Mouse (Mus musculus) E14TG2a.4 (cell line): ENCODE measurements at regions not wholly inside any gene's neighbourhood (a gene's known extent, or its start where the extent isn't known, plus 50 kb on each side); places are given as distances from the start of the nearest gene placed in this dataset.

ENCODE experiments used
- H3K27me3 ChIP-seq: 2 replicates; pipeline ENCODE4 v1.6.1; 2014; ENCODE audit warnings: low read length, control low read depth; ENCODE audit not compliant: insufficient read depth
- H3K36me3 ChIP-seq: 2 replicates; pipeline ENCODE4 v1.6.1; 2014; ENCODE audit warnings: low read length, control low read depth; ENCODE audit not compliant: insufficient read depth
- H3K4me1 ChIP-seq: replicated peaks from 2 replicates; pipeline ENCODE4 v1.6.1; 2014; ENCODE audit warnings: low read depth, low read length, control low read depth
- H3K4me3 ChIP-seq: replicated peaks from 2 replicates; pipeline ENCODE4 v1.5.1; 2014; ENCODE audit warnings: mild to moderate bottlenecking, low read length
- H3K9me3 ChIP-seq: 2 replicates; pipeline ENCODE4 v1.6.1; 2014; ENCODE audit warnings: low read length, control low read depth
- CTCF ChIP-seq: conservative IDR thresholded peaks from 2 replicates; pipeline ENCODE4 v1.5.1; 2014; ENCODE audit warnings: low read length
- NANOG ChIP-seq: IDR thresholded peaks from 2 replicates; pipeline ENCODE4 v1.6.1; 2014; ENCODE audit warnings: borderline replicate concordance, low read length, mixed read lengths
- POU5F1 ChIP-seq: IDR thresholded peaks from 2 replicates; pipeline ENCODE4 v1.6.1; 2014; ENCODE audit warnings: low read length, borderline replicate concordance

DNA sequence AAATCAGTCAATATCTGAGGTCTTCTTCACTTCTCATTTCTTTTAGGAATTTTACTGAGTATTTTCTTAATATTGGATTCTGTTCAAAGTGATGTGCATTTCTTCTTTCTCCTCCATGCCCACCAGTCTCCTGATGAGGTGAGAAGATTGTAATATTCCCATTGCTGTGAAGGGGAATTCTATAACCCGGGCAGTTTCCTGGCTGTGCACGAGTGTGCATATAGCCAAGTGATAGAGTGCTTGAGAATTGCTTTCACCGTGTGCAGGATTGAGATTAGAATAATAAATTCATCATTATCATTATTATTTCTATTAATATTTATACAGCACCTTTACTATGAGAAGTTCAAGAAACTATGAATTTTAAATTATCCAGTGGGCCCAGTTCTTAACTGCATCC, 671.9 kb upstream of the Gm38303 start:
- no peak overlapping the region for H3K4me3 ChIP-seq
- H3K4me1 ChIP-seq = no peaks in the 10 kb centered on the region
- no peaks in the 10 kb centered on the region for H3K9me3 ChIP-seq
- H3K36me3 ChIP-seq = no peaks in the 10 kb centered on the region
- TF ChIP-seq CTCF (no peak), NANOG (no peak), POU5F1 (no peak)
- no peaks in the 10 kb centered on the region for H3K27me3 ChIP-seq

DNA sequence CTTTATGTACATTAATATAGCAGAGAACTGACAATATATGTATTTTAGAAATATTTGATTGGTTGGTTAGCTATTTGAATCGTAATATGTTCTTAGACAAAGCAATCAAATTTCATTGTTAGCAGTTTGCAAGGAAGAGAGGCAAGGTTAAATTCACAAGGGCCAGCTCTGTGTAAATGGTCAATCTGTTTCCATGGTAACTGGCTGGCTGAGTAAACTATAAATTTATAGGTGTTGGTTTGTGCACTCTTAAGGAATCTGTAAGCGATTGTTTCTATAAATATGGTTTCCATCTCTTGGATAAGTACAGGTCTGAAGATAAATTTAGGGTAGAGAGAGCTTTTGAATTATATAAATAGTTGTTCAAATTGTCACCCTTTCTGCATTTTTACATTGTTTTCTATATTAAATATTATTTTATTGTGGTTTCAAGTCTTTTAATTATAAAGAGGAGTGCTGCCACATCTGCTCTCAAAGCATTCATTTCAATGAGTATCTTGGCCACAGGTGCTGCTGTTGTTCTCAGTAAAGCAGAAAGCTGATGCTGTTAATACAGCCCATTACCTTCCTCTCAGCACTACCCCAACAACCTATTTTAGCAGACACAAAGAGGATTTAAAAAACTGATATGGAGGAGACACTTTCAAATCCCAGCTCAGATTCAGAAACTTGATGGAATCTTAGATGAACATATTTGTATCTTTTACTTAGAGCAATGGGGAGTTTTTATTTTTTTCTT, 671.2 kb upstream of the Gm38303 start:
- no peaks in the 10 kb centered on the region for H3K27me3 ChIP-seq
- H3K9me3 ChIP-seq = no peaks in the 10 kb centered on the region
- H3K4me3 ChIP-seq = no peak overlapping the region
- no peaks in the 10 kb centered on the region for H3K36me3 ChIP-seq
- TF ChIP-seq POU5F1 (no peak), NANOG (no peak), CTCF (no peak)
- no peaks in the 10 kb centered on the region for H3K4me1 ChIP-seq

DNA sequence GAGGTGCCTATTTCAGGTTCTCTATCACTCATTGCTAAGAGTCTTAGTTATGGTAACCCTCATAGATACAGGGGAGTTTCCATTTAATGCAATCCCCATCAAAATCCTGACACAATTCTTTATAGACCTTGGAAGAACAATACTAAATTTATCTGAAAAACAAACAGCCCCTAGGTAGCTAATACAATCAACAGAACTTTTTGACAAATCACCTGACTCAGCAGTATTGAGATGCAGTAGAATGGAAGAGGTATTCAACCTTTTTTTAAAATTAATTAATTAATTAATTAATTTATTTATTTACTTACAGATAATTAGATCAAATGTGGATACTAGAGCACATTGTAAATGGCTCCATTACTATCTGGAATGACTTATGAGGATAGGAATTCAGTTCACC, 643.5 kb upstream of the Gm38303 start:
- Histone ChIP-seq H3K4me1 (no peaks in the 10 kb centered on the region), H3K9me3 (no peaks in the 10 kb centered on the region), H3K4me3 (no peak overlapping the region), H3K36me3 (no peaks in the 10 kb centered on the region), H3K27me3 (no peaks in the 10 kb centered on the region)
- TF ChIP-seq POU5F1 (no peak), NANOG (no peak), CTCF (no peak)

DNA sequence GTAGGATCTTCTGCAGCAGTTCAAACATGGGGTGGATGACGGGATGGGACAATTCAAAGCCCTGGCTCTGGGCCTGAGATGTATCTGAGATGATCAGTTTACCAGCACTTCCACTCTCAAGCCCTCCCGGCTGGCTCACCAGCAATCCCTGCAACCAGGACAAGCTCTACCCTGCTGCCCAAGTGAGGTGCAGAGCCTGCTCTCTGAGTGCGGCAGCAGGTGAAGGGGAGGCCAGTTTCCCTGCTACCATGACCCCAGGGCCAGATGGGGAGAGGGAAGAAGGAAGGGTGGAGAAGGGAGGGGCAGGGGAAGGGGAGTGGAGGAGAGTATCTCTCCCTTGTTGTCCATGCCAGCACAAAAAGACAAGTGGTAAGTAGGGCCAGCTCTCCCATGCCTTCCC, 638.9 kb upstream of the Gm38303 start:
- Histone ChIP-seq H3K4me1 (no peaks in the 10 kb centered on the region), H3K4me3 (no peak overlapping the region), H3K27me3 (no peaks in the 10 kb centered on the region), H3K36me3 (no peaks in the 10 kb centered on the region), H3K9me3 (no peaks in the 10 kb centered on the region)
- no peak for TF ChIP-seq NANOG
- no peak for TF ChIP-seq POU5F1
- no peak for TF ChIP-seq CTCF

DNA sequence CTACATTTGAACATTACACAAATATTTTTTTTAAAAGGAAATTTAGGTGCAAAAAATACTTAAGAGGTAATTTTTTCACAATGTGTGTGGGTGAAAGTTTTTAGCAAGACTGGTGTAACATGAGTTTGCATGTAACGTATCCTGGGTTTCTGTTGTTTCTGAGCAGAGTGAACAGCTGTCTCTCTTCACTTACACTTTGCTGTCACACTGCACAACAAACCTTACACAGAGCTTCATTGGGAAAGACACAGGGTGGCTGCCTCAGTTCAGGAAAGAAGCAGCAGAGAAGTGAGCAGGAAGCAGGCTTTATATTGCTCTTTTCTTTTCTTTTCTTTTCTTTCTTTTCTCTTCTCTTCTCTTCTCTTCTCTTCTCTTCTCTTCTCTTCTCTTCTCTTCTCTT, 617.1 kb upstream of the Gm38303 start:
- H3K4me1 ChIP-seq = no peaks in the 10 kb centered on the region
- no peaks in the 10 kb centered on the region for H3K36me3 ChIP-seq
- TF ChIP-seq NANOG (no peak), CTCF (no peak), POU5F1 (no peak)
- H3K4me3 ChIP-seq = no peak overlapping the region
- peaks cover 3% of the 10 kb centered on the region for H3K9me3 ChIP-seq
- H3K27me3 ChIP-seq = no peaks in the 10 kb centered on the region

DNA sequence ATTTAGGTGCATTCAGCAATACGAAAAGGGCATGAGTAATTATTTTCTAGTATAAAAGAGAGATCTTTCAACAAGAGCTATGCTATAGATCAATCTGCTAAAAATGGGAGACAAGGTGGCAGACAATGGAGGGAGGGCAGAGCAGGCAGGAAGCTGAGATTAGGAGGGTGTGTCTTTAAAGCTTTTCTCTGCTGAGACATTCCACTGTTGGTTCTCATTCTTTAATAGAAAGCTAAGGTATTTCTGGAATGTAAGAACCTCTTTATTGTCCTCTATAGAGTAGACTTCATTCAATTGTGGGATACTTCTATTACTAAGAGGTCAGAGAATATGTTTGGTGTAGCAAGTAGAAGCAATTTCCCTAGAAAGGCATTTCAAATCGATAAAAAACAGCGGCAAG, 581.6 kb upstream of the Gm38303 start:
- H3K4me1 ChIP-seq = peaks cover 10% of the 10 kb centered on the region; the same call in 1 of the 2 replicates
- no peaks in the 10 kb centered on the region for H3K36me3 ChIP-seq
- H3K9me3 ChIP-seq = peaks cover 27% of the 10 kb centered on the region
- H3K4me3 ChIP-seq = no peak overlapping the region
- H3K27me3 ChIP-seq = no peaks in the 10 kb centered on the region
- TF ChIP-seq NANOG = no peak
- TF ChIP-seq POU5F1 = no peak
- TF ChIP-seq CTCF = no peak

DNA sequence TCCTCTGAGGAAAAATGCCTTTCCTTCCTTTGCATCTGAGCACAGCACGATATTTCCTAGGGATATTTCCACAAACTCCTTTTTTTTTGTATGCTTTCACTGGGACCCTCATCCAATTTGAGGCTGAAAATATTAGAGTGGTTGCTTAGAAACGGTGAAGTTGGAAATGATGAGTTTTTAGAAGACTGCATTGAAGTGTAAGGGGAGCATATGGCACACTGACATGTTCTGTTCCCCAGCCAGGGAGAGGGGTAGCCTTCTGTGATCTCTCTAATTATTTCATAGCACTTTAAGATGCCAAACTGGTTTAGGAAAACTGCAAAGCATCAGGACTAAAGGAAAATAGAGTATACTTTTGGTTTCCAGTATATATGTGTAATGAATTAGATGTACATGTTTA, 556.5 kb upstream of the Gm38303 start:
- H3K9me3 ChIP-seq = no peaks in the 10 kb centered on the region

More for the DNA sequence above, 556.5 kb upstream of the Gm38303 start:
- Histone ChIP-seq H3K4me1 (no peaks in the 10 kb centered on the region), H3K27me3 (no peaks in the 10 kb centered on the region), H3K36me3 (no peaks in the 10 kb centered on the region), H3K4me3 (no peak overlapping the region)
- TF ChIP-seq CTCF = no peak
- TF ChIP-seq POU5F1 = no peak
- TF ChIP-seq NANOG = no peak
